Mouse (Mus musculus) forebrain, embryonic 11.5 days (tissue): Measurements from ENCODE around the gene Ylpm1. TPM values are rescaled to one million over a fixed set of nuclear protein-coding genes. Genes with fewer than 3 reads are reported as not detected.

ENCODE experiments used
- ATAC-seq: fragments of 200-750 bp; cut with Nextera tagmentation; replicated peaks from 2 replicates; pipeline ENCODE4 v1.8.0; 2017; ENCODE audit warnings: moderate TSS enrichment; ENCODE audit not compliant: low FRiP score
- DNase-seq: peaks from one replicate; pipeline ENCODE4 v3.0.0-alpha.2; 2017; ENCODE audit warnings: low spot score
- H3K27ac ChIP-seq: fragments of 300-500 bp; sonication (generic); 2 replicates; pipeline ENCODE4 v1.5.1; 2014; ENCODE audit warnings: low read depth, low read length
- H3K27me3 ChIP-seq: fragments of 300-500 bp; sonication (generic); 2 replicates; pipeline ENCODE4 v1.6.1; 2014; ENCODE audit warnings: mild to moderate bottlenecking, low read length, mixed read lengths; ENCODE audit not compliant: control insufficient read depth, insufficient read depth
- H3K36me3 ChIP-seq: fragments of 300-500 bp; sonication (generic); 2 replicates; pipeline ENCODE4 v1.6.1; 2014; ENCODE audit warnings: mild to moderate bottlenecking, low read length, moderate library complexity, mixed read lengths; ENCODE audit not compliant: control insufficient read depth, insufficient read depth
- H3K4me1 ChIP-seq: fragments of 300-500 bp; sonication (generic); replicated peaks from 2 replicates; pipeline ENCODE4 v1.6.1; 2014; ENCODE audit warnings: low read length, mixed read lengths; ENCODE audit not compliant: control insufficient read depth, insufficient read depth
- H3K4me2 ChIP-seq: fragments of 300-500 bp; sonication (generic); 2 replicates; pipeline ENCODE4 v1.6.1; 2014; ENCODE audit warnings: low read depth, mild to moderate bottlenecking, low read length, moderate library complexity, mixed read lengths; ENCODE audit not compliant: severe bottlenecking
- H3K4me3 ChIP-seq: fragments of 300-500 bp; sonication (generic); 2 replicates; pipeline ENCODE4 v1.5.1; 2014; ENCODE audit warnings: low read depth, low read length
- H3K9ac ChIP-seq: fragments of 300-500 bp; sonication (generic); 2 replicates; pipeline ENCODE4 v1.6.1; 2014; ENCODE audit warnings: low read length
- H3K9me3 ChIP-seq: fragments of 300-500 bp; sonication (generic); 2 replicates; pipeline ENCODE4 v1.6.1; 2016; ENCODE audit warnings: low read length, mixed read lengths; ENCODE audit not compliant: control insufficient read depth
- WGBS: fragments of 180-500 bp; shearing (Covaris S2); extraction: QIAGEN DNeasy Blood & Tissue Kit; methylation state at CpG from one replicate; pipeline ENCODE4 v1.1.7; 2014; 5-methylcytosine and 5-hydroxymethylcytosine counted together
- polyA plus RNA-seq: library from polyadenylated mRNA; unstranded; fragments of >200 nt; fragmentation: Nextera tagmentation; extraction: Ambion mirVana; gene quantifications from 2 replicates; pipeline ENCODE4 v1.2.1, GENCODE M21; 2014

Ylpm1 gene
- 46.8 and 55.5 TPM in 2 replicates for polyA plus RNA-seq

DNA sequence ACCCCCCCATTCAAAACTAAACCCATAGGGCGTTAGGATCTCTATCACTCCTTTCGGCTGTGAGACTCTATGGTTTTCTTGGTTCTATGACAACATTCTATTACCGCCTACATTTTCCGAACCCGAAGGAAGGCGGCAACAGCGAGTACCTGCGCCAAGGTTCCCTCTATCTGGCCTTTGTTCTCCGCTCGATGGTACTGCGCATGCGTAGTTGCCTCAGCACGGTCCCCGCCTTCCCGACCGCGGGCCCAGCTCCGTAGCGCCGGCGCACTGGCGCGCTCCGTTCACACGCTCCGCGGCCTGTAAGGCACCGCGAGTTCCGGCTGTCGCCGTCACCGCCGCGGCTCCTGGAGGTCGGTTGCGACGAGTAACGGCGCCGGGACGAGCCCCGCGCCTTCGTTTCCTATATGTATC is at the start of gene Ylpm1:
Gene Ylpm1 (plus strand): TSS at position 239 of the 414 bp plus-strand sequence.
- DNase-seq (peak; percentile 99), ATAC-seq (peak; percentile 96)
- Histone ChIP-seq H3K9me3 (no peaks in the 10 kb centered on the region), H3K9ac (peak within 1 kb of the TSS; percentile 99), H3K27me3 (no peaks in the 10 kb centered on the region), H3K36me3 (no peaks in the 10 kb centered on the region), H3K4me1 (peaks cover 4% of the 10 kb centered on the region; the same call in 1 of the 2 replicates), H3K27ac (peak within 1 kb of the TSS; percentile 53; the same call in 1 of the 2 replicates), H3K4me2 (peak within 1 kb of the TSS; percentile 96), H3K4me3 (peak within 1 kb of the TSS; percentile 96)
- WGBS, result under 1% methylated on average over 45 of the region's 45 CpGs

DNA sequence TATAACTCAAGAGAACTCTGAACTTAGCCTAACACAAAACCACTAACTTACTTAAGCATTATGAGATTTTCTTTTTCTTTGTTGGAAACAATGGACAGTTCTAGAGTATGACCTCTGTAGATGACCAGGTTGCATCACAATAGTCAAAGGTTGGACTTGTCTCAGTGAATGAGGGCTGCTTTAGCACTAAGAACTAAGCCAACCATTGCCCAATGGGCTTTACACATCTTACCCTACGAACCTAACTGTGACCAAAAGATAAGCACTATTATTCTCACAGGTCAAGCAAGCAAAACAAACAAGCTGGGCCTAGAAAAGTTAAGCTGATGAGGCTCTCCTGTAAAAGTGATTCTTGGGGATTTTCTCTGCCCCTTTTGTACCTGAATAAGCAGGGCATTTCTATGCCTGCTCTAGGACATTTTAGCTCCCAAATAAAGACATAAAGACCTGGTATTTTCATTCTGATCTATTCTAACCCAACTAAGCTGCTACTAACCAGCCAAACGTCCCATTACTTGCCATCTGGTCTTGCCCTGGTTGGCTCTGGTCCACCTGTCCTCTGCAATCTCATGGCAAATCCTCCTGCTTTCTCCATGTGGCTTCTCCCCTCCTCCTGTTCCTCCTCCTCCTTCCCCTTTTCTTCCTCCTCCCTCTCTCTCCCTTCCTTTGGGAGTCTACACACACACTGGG is 48.1 kb upstream of the Ylpm1 start:
- ATAC-seq, result no peak
- no peak for DNase-seq
- H3K4me1 ChIP-seq, result no peaks in the 10 kb centered on the region
- H3K36me3 ChIP-seq, result no peaks in the 10 kb centered on the region; the same call in 1 of the 2 replicates
- no peak overlapping the region for H3K4me3 ChIP-seq
- H3K27ac ChIP-seq, result no peak overlapping the region
- no peak overlapping the region for H3K9ac ChIP-seq
- WGBS, result 86% methylated on average over 2 of the region's 2 CpGs
- H3K27me3 ChIP-seq, result no peaks in the 10 kb centered on the region
- H3K9me3 ChIP-seq, result no peaks in the 10 kb centered on the region
- H3K4me2 ChIP-seq, result no peak overlapping the region

DNA sequence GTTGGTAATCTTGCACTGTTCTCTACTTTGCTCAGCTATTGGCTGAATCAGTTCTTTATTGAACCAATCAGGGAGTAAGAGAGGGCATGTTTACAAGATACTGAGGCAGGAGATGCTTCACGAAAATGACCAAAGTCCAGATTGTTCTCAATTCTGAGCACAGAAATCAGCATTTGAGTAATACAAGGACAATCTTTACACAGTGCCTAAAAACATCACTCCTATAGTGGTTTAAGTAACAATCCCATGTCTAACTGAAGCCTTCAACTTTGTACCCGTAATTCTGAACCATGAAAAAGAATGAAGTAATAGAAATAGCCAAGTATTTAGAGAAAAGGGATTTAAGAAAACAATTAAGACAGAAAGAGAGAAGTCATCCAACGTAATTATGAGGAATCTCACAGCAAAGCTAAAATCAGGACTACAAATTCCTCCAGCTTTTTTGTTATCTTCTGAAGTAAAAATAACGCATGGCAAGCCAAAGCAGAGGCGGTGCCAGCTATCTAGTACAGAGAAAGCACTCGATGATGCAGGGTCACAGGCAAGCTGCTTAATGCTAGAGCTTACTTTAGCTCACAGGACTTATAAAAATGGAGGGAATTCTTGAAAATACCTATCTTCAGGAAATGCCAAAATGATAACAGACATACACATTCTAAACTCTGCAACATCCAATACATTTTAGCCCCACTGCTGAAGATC is 47.4 kb upstream of the Ylpm1 start:
- no peaks in the 10 kb centered on the region for H3K4me1 ChIP-seq

DNA sequence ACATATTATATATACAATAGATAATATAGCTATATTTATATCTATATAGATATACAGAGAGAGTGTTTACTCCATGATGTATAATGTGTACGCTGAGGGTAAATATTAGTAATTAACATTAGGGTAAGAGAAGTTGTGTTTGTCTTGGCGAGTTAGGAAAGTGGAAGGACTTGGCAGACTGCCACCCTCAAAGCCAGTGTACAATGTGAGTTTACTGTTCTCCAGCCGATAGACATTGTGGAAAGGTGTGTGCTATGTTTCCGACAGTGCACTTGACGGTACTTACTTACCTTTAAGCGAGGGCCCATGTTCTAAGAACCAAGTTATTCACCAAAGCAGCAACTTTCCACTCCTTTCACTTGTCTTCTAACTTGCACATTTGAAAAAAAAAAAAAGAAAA is 45.4 kb upstream of the Ylpm1 start:
- WGBS, result 95% methylated on average over 6 of the region's 6 CpGs

More for the DNA sequence above, 47.4 kb upstream of the Ylpm1 start:
- Histone ChIP-seq H3K4me2 (no peak overlapping the region), H3K36me3 (no peaks in the 10 kb centered on the region; the same call in 1 of the 2 replicates), H3K4me3 (no peak overlapping the region), H3K9me3 (no peaks in the 10 kb centered on the region), H3K9ac (no peak overlapping the region), H3K27ac (no peak overlapping the region), H3K27me3 (no peaks in the 10 kb centered on the region)
- no peak for DNase-seq
- no peak for ATAC-seq
- WGBS, result 94% methylated on average over 6 of the region's 6 CpGs

DNA sequence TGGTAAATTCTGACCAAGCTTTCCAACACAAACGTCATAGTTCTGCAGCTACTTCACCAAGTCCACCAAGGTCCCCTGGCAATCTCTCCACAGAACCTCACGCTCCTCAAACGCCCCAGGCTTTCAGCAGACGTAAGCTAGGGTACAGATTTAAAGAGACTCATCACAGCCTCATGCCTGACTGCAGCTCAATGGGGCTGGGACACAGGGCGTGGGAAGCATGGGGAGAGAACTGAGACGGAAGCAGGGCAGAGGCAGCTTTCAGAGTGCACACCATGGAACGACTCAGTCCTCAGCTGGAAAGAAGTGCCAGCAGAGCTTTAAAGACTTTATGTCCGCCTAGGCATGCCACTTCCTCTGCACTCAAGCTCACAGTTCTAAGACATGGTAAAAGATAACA is 44.6 kb upstream of the Ylpm1 start:
- H3K36me3 ChIP-seq, result no peaks in the 10 kb centered on the region; the same call in 1 of the 2 replicates
- H3K27ac ChIP-seq, result no peak overlapping the region
- WGBS, result 49% methylated on average over 8 of the region's 8 CpGs
- H3K4me1 ChIP-seq, result no peaks in the 10 kb centered on the region
- H3K9me3 ChIP-seq, result no peaks in the 10 kb centered on the region
- H3K4me2 ChIP-seq, result no peak overlapping the region
- ATAC-seq (no peak), DNase-seq (no peak)
- no peak overlapping the region for H3K4me3 ChIP-seq
- no peaks in the 10 kb centered on the region for H3K27me3 ChIP-seq
- H3K9ac ChIP-seq, result no peak overlapping the region

More for the DNA sequence above, 45.4 kb upstream of the Ylpm1 start:
- Histone ChIP-seq H3K9me3 (no peaks in the 10 kb centered on the region), H3K4me1 (no peaks in the 10 kb centered on the region), H3K4me2 (no peak overlapping the region), H3K4me3 (no peak overlapping the region), H3K36me3 (no peaks in the 10 kb centered on the region; the same call in 1 of the 2 replicates), H3K27me3 (no peaks in the 10 kb centered on the region), H3K9ac (no peak overlapping the region), H3K27ac (no peak overlapping the region)
- ATAC-seq, result no peak
- no peak for DNase-seq

DNA sequence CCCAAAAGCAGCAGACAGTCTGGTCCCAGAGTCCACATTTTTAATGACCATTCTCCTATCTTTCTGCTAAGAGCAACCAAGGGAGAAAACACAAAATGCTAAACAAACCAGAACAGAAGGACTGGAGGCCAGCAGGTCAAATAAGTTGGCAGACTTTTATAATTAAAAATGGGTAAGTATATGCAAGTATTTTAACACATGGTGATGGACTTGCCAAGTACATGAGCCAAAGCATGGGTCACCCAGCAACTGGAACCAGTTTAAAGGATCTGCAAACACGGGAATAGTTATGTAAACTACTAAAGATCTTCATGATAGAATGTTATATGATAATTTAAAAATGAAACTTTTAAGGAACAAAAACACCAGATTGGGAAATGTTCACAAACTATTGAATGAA is 43.8 kb upstream of the Ylpm1 start:
- DNase-seq (no peak), ATAC-seq (no peak)
- WGBS, result 85% methylated on average over 1 of the region's 1 CpGs
- Histone ChIP-seq H3K4me3 (no peak overlapping the region), H3K27ac (no peak overlapping the region), H3K4me2 (no peak overlapping the region), H3K36me3 (no peaks in the 10 kb centered on the region; the same call in 1 of the 2 replicates), H3K9ac (no peak overlapping the region), H3K4me1 (no peaks in the 10 kb centered on the region), H3K9me3 (no peaks in the 10 kb centered on the region), H3K27me3 (no peaks in the 10 kb centered on the region)

DNA sequence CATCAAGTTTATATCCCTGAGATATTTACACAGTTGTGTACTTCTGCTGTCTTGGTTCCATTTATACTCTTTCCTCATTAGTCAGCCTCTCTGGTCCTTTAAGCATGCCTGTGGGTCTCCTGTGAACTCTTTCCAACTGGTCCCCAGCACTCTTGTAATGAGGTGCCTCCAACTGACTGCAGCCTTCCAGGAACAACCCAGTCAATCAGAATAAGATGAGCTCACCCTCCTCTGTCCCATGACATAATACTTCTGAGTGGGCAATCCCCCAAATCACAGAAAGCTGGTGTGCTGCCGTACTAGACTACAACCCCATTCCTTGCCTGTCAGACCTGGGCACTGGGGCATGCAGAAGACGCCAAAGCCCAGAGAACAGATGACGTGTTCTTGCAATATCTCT is 39.8 kb upstream of the Ylpm1 start:
- Histone ChIP-seq H3K4me1 (no peaks in the 10 kb centered on the region), H3K4me2 (no peak overlapping the region), H3K9me3 (no peaks in the 10 kb centered on the region), H3K27ac (no peak overlapping the region), H3K36me3 (no peaks in the 10 kb centered on the region), H3K4me3 (no peak overlapping the region), H3K9ac (no peak overlapping the region), H3K27me3 (no peaks in the 10 kb centered on the region)
- no peak for ATAC-seq
- DNase-seq, result no peak
- 93% methylated on average over 3 of the region's 3 CpGs for WGBS

DNA sequence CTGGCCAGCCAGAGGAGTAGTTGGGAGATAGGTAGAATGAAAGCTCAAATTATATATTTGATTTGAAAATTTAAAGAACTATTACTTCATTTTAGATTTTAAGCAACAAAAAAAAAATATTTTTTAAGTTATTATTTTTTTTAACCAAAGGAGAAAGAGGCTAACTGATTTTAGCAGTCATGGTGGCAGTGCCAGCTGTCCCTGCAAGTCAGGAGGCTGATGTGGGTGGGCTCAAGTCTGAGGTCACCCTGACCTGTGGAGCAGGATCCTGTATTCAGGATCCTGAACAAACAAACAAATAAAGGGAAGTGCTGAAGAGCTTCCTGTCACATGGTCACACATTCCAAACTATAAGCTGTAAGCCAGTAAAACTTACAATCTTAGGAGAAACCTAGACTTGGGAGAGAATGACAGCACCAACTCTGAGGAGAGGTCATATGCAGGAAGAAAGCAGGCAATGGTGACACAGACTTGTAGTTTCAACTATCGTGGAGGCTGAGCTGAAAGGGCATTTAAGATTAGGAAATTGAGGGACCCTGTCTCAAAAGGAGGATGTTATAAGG is 37.2 kb upstream of the Ylpm1 start:
- Histone ChIP-seq H3K4me1 (no peaks in the 10 kb centered on the region), H3K36me3 (no peaks in the 10 kb centered on the region), H3K9me3 (no peaks in the 10 kb centered on the region), H3K4me3 (no peak overlapping the region), H3K9ac (no peak overlapping the region), H3K4me2 (no peak overlapping the region), H3K27me3 (no peaks in the 10 kb centered on the region), H3K27ac (no peak overlapping the region)
- ATAC-seq (no peak), DNase-seq (no peak)
- WGBS, result 76% methylated on average over 1 of the region's 1 CpGs
